Mouse (Mus musculus): Measurements from ENCODE around the gene Akap12. TPM values are rescaled to one million over a fixed set of nuclear protein-coding genes. Genes with fewer than 3 reads are reported as not detected.
A peak's percentile ranks its signal among the peaks of the same experiment; 100 is the strongest.

The Akap12 gene
- 52.2 and 57.1 TPM in 2 replicates for polyA plus RNA-seq (2015; fragmentation: Nextera tagmentation; extraction: Ambion mirVana)

- no peaks in the 10 kb centered on the region for H3K9me3 ChIP-seq (replicated peaks)
- peak within 1 kb of the TSS; percentile 91 for H3K4me2 ChIP-seq
- WGBS = under 1% methylated on average over 53 of the region's 54 CpGs
- ATAC-seq (ENCODE audit: low FRiP score) = peak; percentile 83
- peak within 1 kb of the TSS; percentile 78 for H3K4me3 ChIP-seq (replicated peaks)
- peak within 1 kb of the TSS; percentile 67 for H3K9ac ChIP-seq (replicated peaks)
- H3K36me3 ChIP-seq = no peaks in the 10 kb centered on the region
- peak within 1 kb of the TSS; percentile 87 for H3K27ac ChIP-seq (replicated peaks)
- no peaks in the 10 kb centered on the region for H3K27me3 ChIP-seq (replicated peaks)
- peaks cover 24% of the 10 kb centered on the region for H3K4me1 ChIP-seq
These were observed at the start of gene Akap12 for GRCm38 (mm10) chr10:4266041-4266930. Gene Akap12 (plus strand): TSS chr10:4266380.

DNA sequence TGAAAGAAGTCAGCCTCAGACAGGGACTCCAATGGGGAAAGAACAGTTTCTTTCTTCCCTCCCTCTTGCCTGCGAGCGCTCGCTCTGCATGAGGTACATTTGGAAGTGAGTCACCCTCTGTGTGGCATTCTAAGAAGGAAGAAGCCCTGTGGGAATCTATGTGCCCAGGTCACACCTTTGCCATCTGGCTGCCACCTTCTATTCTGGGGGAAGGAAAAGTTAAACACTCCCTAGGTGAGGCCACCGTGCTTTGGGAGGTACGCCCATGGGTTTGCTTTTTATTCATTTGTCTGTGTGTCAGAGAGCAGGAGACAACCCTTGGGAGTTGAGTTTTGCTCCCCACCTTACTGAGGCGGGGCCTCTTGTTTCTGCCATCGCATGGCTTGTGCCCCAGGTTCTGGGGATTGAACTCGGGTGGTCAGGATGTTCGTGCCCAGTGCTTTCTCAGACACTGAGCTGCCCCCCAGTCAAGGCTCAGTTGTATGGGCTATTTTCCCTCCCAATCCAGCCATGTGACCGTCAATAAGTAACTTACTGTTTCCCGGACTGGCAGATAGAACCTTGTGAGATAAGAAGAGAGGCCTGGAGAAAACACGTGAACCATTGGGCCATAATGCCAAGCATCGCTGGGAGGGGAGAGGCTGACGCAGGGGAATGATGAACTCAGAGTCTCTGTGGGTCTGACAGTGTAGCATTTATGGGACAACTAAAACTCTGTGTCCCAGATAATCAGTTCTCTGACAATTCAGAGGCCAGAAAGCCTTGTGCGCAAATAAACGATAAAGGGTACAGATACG, 35.4 kb upstream of the Akap12 start:
- H3K27ac ChIP-seq (replicated peaks) = no peak overlapping the region
- no peak overlapping the region for H3K4me2 ChIP-seq
- H3K36me3 ChIP-seq = no peaks in the 10 kb centered on the region
- no peaks in the 10 kb centered on the region for H3K9me3 ChIP-seq (replicated peaks)
- peaks cover 5% of the 10 kb centered on the region; the same call in 1 of the 2 replicates for H3K4me1 ChIP-seq
- H3K4me3 ChIP-seq (replicated peaks) = no peak overlapping the region
- no peak overlapping the region for H3K9ac ChIP-seq (replicated peaks)
- ATAC-seq (ENCODE audit: low FRiP score) = no peak
- no peaks in the 10 kb centered on the region for H3K27me3 ChIP-seq (replicated peaks)
- 81% methylated on average over 17 of the region's 17 CpGs for WGBS

DNA sequence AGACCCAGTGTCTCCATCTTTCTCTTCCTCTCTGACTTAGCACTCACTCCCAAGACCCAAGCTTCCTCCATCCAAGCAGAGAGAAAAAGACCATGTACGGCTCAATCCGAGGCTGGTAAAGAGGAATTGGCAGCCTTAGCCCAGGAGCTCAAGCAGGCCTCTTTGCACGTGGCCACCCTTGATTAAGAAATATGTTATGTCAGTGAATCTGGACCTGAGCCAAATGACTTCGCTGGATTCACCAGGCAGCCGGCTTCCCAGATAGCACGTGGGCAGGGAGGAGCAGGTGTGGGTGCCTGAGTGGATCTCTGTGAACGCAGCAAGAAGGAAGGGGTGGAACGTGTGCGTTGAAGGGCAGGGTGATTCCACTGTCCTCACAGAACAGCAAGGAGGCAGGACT, 33.1 kb upstream of the Akap12 start:
- Histone ChIP-seq H3K9me3 (replicated peaks) (no peaks in the 10 kb centered on the region), H3K27me3 (replicated peaks) (no peaks in the 10 kb centered on the region), H3K4me2 (no peak overlapping the region), H3K9ac (replicated peaks) (no peak overlapping the region), H3K27ac (replicated peaks) (no peak overlapping the region), H3K4me1 (peaks cover 5% of the 10 kb centered on the region; the same call in 1 of the 2 replicates), H3K36me3 (no peaks in the 10 kb centered on the region), H3K4me3 (replicated peaks) (no peak overlapping the region)
- ATAC-seq (ENCODE audit: low FRiP score) = peak; percentile 65
- WGBS = 9% methylated on average over 9 of the region's 9 CpGs

- Histone ChIP-seq H3K4me3 (replicated peaks) (no peak overlapping the region), H3K9ac (replicated peaks) (no peak overlapping the region), H3K9me3 (replicated peaks) (no peaks in the 10 kb centered on the region), H3K4me1 (no peaks in the 10 kb centered on the region), H3K27me3 (replicated peaks) (no peaks in the 10 kb centered on the region), H3K27ac (replicated peaks) (no peak overlapping the region), H3K36me3 (no peaks in the 10 kb centered on the region), H3K4me2 (no peak overlapping the region)
- 73% methylated on average over 5 of the region's 5 CpGs for WGBS
- ATAC-seq (ENCODE audit: low FRiP score) = no peak
These were observed 26.2 kb upstream of the Akap12 start for GRCm38 (mm10) chr10:4239794-4240574.

- H3K4me3 ChIP-seq (replicated peaks) = no peak overlapping the region
- H3K9ac ChIP-seq (replicated peaks) = no peak overlapping the region
- WGBS = 86% methylated on average over 16 of the region's 16 CpGs
- H3K4me1 ChIP-seq = no peaks in the 10 kb centered on the region
- H3K27me3 ChIP-seq (replicated peaks) = no peaks in the 10 kb centered on the region
- H3K9me3 ChIP-seq (replicated peaks) = no peaks in the 10 kb centered on the region
- H3K4me2 ChIP-seq = no peak overlapping the region
- H3K27ac ChIP-seq (replicated peaks) = no peak overlapping the region
- no peak for ATAC-seq (ENCODE audit: low FRiP score)
- no peaks in the 10 kb centered on the region for H3K36me3 ChIP-seq
These were observed 22.4 kb upstream of the Akap12 start for GRCm38 (mm10) chr10:4243591-4244300.

GRCm38 (mm10) chr10:4245812-4246211, 20.4 kb upstream of the Akap12 start:
- no peaks in the 10 kb centered on the region for H3K9me3 ChIP-seq (replicated peaks)
- H3K4me2 ChIP-seq = no peak overlapping the region
- no peak overlapping the region for H3K27ac ChIP-seq (replicated peaks)
- no peaks in the 10 kb centered on the region for H3K36me3 ChIP-seq
- no peaks in the 10 kb centered on the region for H3K4me1 ChIP-seq
- no peak overlapping the region for H3K9ac ChIP-seq (replicated peaks)
- no peaks in the 10 kb centered on the region for H3K27me3 ChIP-seq (replicated peaks)
- 79% methylated on average over 2 of the region's 2 CpGs for WGBS
- no peak for ATAC-seq (ENCODE audit: low FRiP score)
- H3K4me3 ChIP-seq (replicated peaks) = no peak overlapping the region

GRCm38 (mm10) chr10:4246407-4246806, 19.8 kb upstream of the Akap12 start:
- Histone ChIP-seq H3K4me2 (no peak overlapping the region), H3K9me3 (replicated peaks) (no peaks in the 10 kb centered on the region), H3K27ac (replicated peaks) (no peak overlapping the region), H3K4me1 (no peaks in the 10 kb centered on the region), H3K9ac (replicated peaks) (no peak overlapping the region), H3K4me3 (replicated peaks) (no peak overlapping the region), H3K27me3 (replicated peaks) (no peaks in the 10 kb centered on the region), H3K36me3 (no peaks in the 10 kb centered on the region)
- 89% methylated on average over 7 of the region's 7 CpGs for WGBS
- ATAC-seq (ENCODE audit: low FRiP score) = no peak

- Histone ChIP-seq H3K4me2 (no peak overlapping the region), H3K36me3 (no peaks in the 10 kb centered on the region), H3K27ac (replicated peaks) (no peak overlapping the region), H3K27me3 (replicated peaks) (no peaks in the 10 kb centered on the region), H3K9ac (replicated peaks) (no peak overlapping the region), H3K4me1 (no peaks in the 10 kb centered on the region), H3K9me3 (replicated peaks) (no peaks in the 10 kb centered on the region), H3K4me3 (replicated peaks) (no peak overlapping the region)
- 12% methylated on average over 4 of the region's 4 CpGs for WGBS
- ATAC-seq (ENCODE audit: low FRiP score) = no peak
These were observed 16.8 kb upstream of the Akap12 start for GRCm38 (mm10) chr10:4249235-4249845.

DNA sequence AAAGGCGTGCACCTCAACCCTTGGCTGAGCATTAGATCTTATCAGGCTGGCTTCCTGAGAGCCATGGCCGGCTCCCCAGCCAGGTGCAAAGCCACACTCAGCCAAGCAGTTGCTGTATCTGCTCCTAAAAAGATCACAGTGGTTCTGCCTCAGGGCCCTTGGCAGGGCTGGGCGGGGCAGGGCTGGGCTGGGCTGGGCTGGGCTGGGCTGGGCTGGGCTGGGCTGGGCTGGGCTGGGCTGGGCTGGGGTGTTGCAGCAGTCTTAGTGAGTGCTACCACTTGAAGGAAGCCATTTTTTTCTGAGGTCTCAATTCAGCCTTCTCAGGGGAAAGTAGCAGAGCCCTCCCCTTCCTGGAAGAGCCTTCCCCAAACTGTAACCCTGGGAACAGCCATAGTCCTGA, 15.5 kb upstream of the Akap12 start:
- H3K27me3 ChIP-seq (replicated peaks) = no peaks in the 10 kb centered on the region
- no peak overlapping the region for H3K27ac ChIP-seq (replicated peaks)
- no peaks in the 10 kb centered on the region for H3K36me3 ChIP-seq
- H3K9me3 ChIP-seq (replicated peaks) = no peaks in the 10 kb centered on the region
- ATAC-seq (ENCODE audit: low FRiP score) = no peak
- 94% methylated on average over 3 of the region's 3 CpGs for WGBS
- no peaks in the 10 kb centered on the region for H3K4me1 ChIP-seq
- H3K9ac ChIP-seq (replicated peaks) = no peak overlapping the region
- H3K4me2 ChIP-seq = no peak overlapping the region
- H3K4me3 ChIP-seq (replicated peaks) = no peak overlapping the region

DNA sequence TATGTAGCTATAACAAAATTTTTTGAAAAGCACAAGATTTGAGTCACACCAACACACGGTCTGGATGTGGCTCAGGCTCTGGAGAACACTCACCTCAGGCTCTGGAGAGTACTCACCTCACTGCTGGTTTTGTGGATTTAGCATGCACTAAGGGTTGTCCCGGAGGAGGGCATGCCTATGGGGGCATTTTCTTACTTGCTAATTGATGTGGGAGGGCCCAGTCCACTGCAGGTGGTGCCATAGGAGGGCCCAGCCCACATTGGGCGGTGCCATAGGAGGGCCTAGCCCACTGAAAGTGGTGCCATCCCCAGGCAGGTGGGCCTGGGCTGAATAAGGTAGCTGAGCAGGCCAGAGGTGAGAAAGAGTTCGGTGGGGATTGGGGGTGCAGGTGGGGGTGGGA, 12.6 kb upstream of the Akap12 start:
- Histone ChIP-seq H3K27ac (replicated peaks) (no peak overlapping the region), H3K4me1 (no peaks in the 10 kb centered on the region), H3K36me3 (no peaks in the 10 kb centered on the region), H3K4me3 (replicated peaks) (no peak overlapping the region), H3K9me3 (replicated peaks) (no peaks in the 10 kb centered on the region), H3K4me2 (no peak overlapping the region), H3K27me3 (replicated peaks) (no peaks in the 10 kb centered on the region), H3K9ac (replicated peaks) (no peak overlapping the region)
- ATAC-seq (ENCODE audit: low FRiP score) = no peak
- WGBS = 75% methylated on average over 4 of the region's 4 CpGs

Data from neural tube, embryonic 15.5 days (tissue).